Mouse (Mus musculus) left cerebral cortex, adult 9 months (tissue): ENCODE results near the gene Xpnpep3.
A peak's percentile ranks its signal among the peaks of the same experiment; 100 is the strongest.
"Not testable (repeated sequence)": the region's sequence is repeated elsewhere in the genome, so short reads cannot be mapped to it uniquely, and the experiment has no call there.

Experiments used
- DNase-seq, 2 experiments: peaks; one replicate each; pipeline ENCODE4 v3.0.0; 2022; ENCODE audit warnings: low spot score in 2 of 2

Gene Xpnpep3

DNA sequence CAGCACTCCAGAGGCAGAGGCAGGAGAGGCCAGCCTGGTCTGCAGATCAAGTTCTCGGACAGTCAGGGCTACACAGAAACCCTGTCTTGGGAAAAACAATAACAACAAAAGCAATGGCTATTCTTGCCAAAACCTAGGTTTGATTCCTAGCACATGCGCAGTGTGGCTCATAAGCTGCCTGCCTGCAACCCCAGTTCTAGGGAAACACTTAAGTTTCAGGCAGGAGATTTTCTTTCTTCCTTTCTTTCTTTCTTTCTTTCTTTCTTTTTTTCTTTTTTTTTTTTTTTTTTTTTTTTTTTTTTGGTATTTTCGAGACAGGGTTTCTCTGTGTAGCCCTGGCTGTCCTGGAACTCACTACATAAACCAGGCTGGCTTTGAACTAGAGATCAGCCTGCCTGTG, 80.3 kb downstream of the Xpnpep3 start:
- DNase-seq, result not testable (repeated sequence)

DNA sequence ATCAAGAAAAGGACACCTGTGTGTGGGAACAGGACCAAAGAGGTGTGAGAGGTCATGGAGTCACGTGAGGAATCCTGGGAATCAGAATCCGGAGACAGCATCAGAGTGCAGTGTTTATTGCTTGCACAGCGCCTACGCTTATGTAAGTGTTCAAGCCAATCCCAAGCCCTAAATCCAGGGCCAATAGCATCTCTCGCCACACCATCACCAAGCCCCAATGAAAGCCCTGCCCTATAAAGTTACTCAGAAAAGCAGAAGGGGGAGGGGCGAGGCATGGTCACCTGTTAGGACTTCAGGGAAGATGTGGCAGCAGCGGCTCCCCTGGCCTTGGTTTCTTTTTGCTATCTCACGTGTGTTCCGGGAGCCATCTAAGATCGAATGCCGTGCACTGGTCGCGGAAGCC, 81.0 kb downstream of the Xpnpep3 start:
- DNase-seq, result peak in 1 of 2 experiments; percentile 44

DNA sequence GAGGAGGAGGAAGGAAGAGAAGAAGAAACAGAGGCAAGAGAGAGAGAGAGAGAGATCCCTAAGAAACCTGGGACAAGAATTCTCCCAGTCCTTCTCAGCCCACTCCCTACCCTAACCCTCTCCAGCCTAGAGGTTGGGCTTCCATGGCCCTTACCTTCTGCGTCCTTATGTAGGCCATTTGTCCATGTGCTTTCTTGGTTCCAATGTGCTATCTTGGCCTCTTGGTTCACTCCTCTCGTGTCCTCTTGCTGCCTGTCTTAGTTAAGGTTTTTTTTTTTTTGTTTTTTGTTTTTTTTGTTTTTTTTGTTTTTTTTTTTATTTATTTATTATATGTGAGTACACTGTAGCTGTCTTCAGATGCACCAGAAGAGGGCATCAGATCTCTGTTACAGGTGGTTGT, 83.0 kb downstream of the Xpnpep3 start:
- no peak for DNase-seq

DNA sequence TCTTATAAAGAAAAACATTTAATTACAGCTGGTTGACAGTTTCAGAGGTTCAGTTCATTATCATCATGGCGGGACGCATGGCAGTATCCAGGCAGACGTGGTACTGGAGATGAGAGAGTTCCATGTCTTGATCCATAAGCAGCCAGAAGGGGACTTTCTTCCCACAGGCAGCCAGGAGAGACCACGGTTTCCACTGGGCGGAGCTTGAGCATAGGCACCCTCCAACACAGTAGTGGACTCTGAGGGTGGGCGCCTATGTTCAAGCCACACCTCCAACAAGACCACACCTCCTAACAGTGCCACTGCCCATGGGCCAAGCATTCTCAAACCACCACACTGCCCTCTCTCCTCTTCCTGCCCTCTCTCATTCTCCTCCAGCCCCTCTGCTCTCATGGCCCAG, 83.8 kb downstream of the Xpnpep3 start:
- DNase-seq, result no peak

DNA sequence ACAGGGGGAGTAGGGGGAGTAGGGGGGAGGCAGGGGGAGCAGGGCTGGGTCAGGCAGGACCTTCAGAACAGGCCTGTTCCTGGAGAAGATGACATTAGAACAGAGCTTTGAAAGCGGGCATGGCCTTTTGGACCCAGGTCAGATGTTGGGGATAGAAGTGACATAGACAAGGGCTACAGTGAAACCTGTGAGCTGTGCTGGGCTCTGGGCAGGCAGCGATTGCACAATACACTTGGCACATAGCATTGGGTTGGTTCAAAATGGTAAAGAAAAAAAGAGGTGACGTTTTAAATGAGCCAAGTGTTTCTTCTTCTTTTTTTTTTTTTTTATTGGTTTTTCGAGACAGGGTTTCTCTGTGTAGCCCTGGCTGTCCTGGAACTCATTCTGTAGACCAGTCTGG, 85.5 kb downstream of the Xpnpep3 start:
- DNase-seq, result no peak

DNA sequence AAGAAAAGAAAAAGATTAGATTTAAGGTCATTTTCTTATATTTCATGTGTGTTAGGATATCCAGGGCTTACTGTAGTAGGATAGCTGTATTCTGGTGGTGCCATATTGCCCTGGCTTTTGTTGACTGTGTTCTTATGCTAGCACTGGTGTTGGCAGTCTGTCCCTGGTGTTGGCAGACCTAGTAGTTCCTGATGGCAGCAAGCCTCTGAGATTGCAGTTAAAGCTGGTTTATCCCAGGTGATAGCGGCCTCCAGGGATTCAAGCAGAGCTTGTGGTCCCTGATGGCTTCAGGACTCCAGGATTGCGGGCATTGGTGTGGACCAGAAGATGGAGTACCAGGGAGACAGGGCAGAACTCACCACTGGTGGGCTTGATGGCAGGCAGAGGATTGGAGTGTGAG, 103.5 kb downstream of the Xpnpep3 start:
- DNase-seq, result no peak

DNA sequence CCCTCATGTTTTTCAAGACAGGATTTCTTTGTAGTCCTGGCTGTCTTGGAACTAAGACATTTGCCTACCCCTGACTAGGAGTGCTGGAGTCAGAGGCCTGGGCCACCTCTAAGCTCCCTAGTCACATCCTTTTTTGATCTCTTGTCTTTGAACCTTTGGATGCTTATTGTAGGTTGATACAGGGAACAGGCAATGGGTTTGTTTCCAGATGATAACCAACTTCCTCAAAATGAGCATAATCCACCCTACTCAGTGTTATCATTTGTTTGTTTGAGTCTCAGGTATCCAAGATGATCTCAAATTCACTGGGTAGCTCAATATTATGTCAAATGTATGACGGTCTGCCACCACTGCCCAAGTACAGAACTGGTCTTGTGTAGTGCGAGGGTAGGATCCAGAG, 104.1 kb downstream of the Xpnpep3 start:
- DNase-seq, result no peak
